Mouse (Mus musculus) small intestine, adult 2 months (tissue): ENCODE measurements around the gene Rxra. TPM values are rescaled to one million over a fixed set of nuclear protein-coding genes. Genes with fewer than 3 reads are reported as not detected.

ENCODE experiments used
- H3K27ac ChIP-seq: fragments of 200-500 bp; 2 replicates; pipeline ENCODE4 v1.5.1; 2012; ENCODE audit warnings: low read depth, low read length, control low read depth, inconsistent platforms; ENCODE audit not compliant: insufficient read depth
- H3K27me3 ChIP-seq: fragments of 200-500 bp; 2 replicates; pipeline ENCODE4 v1.6.1; 2012; ENCODE audit warnings: mild to moderate bottlenecking, moderate library complexity, low read length, inconsistent platforms; ENCODE audit not compliant: control insufficient read depth, insufficient read depth
- H3K36me3 ChIP-seq: fragments of 200-500 bp; 2 replicates; pipeline ENCODE4 v1.6.1; 2012; ENCODE audit warnings: mild to moderate bottlenecking, low read length, control low read depth, inconsistent platforms; ENCODE audit not compliant: control insufficient read depth, insufficient read depth
- H3K4me1 ChIP-seq: fragments of 200-500 bp; 2 replicates; pipeline ENCODE4 v1.6.1; 2012; ENCODE audit warnings: low read length, inconsistent platforms, mixed read lengths; ENCODE audit not compliant: control insufficient read depth, insufficient read depth, insufficient read length
- H3K4me3 ChIP-seq: fragments of 200-500 bp; 2 replicates; pipeline ENCODE4 v1.5.1; 2012; ENCODE audit warnings: low read depth, mild to moderate bottlenecking, control low read depth, inconsistent platforms, low read length, moderate library complexity
- CTCF ChIP-seq: fragments of 200-500 bp; IDR thresholded peaks from 2 replicates; pipeline ENCODE4 v1.5.1; 2012; ENCODE audit warnings: low read depth, mild to moderate bottlenecking, control low read depth, inconsistent platforms, low read length, moderate library complexity, mixed read lengths; ENCODE audit not compliant: insufficient replicate concordance, insufficient read length; ENCODE audit errors: extremely low read depth
- POLR2A ChIP-seq: fragments of 200-500 bp; IDR thresholded peaks from 2 replicates; pipeline ENCODE4 v1.6.1; 2012; ENCODE audit warnings: low read depth, mild to moderate bottlenecking, control low read depth, inconsistent platforms, low read length, moderate library complexity
- WGBS: fragments of 180-500 bp; shearing (Covaris S2); methylation state at CpG from one replicate; pipeline ENCODE4 v1.1.7; 2018; 5-methylcytosine and 5-hydroxymethylcytosine counted together
- polyA plus RNA-seq: library from polyadenylated mRNA; depleted of rRNA; stranded (reverse); fragments of >200 nt; gene quantifications from 2 replicates; pipeline ENCODE4 v1.2.3, GENCODE M21; 2012

Gene Rxra
- polyA plus RNA-seq, 1 experiment, result 110 TPM

GRCm38 (mm10) chr2:27773980-27774730 lies 97.9 kb downstream of the Rxra start:
- no peak for TF ChIP-seq CTCF
- no peak for TF ChIP-seq POLR2A
- WGBS, result 73% methylated on average over 24 of the region's 24 CpGs
- H3K27ac ChIP-seq, result peak overlapping the region; percentile 86
- peaks cover 16% of the 10 kb centered on the region for H3K4me1 ChIP-seq
- no peak overlapping the region for H3K4me3 ChIP-seq
- H3K36me3 ChIP-seq, result no peaks in the 10 kb centered on the region
- no peaks in the 10 kb centered on the region for H3K27me3 ChIP-seq

- TF ChIP-seq POLR2A, result no peak
- no peak for TF ChIP-seq CTCF
- Histone ChIP-seq H3K27me3 (no peaks in the 10 kb centered on the region), H3K27ac (peak overlapping the region; percentile 86), H3K4me3 (no peak overlapping the region), H3K36me3 (no peaks in the 10 kb centered on the region), H3K4me1 (peaks cover 16% of the 10 kb centered on the region)
- 86% methylated on average over 10 of the region's 10 CpGs for WGBS
Observed at GRCm38 (mm10) chr2:27775006-27775405, 98.8 kb downstream of the Rxra start.

GRCm38 (mm10) chr2:27775625-27776024 lies 99.4 kb downstream of the Rxra start:
- H3K27ac ChIP-seq, result no peak overlapping the region; the same call in 1 of the 2 replicates
- TF ChIP-seq CTCF (no peak), POLR2A (no peak)
- H3K36me3 ChIP-seq, result no peaks in the 10 kb centered on the region
- no peak overlapping the region for H3K4me3 ChIP-seq
- 76% methylated on average over 5 of the region's 5 CpGs for WGBS
- peaks cover 16% of the 10 kb centered on the region for H3K4me1 ChIP-seq
- no peaks in the 10 kb centered on the region for H3K27me3 ChIP-seq

GRCm38 (mm10) chr2:27777756-27778155 lies 101.5 kb downstream of the Rxra start:
- H3K27ac ChIP-seq, result no peak overlapping the region
- no peaks in the 10 kb centered on the region for H3K36me3 ChIP-seq
- H3K27me3 ChIP-seq, result no peaks in the 10 kb centered on the region
- WGBS, result 16% methylated on average over 2 of the region's 2 CpGs
- peaks cover 10% of the 10 kb centered on the region; the same call in 1 of the 2 replicates for H3K4me1 ChIP-seq
- H3K4me3 ChIP-seq, result no peak overlapping the region
- no peak for TF ChIP-seq POLR2A
- no peak for TF ChIP-seq CTCF

GRCm38 (mm10) chr2:27778289-27778688 lies 102.0 kb downstream of the Rxra start:
- Histone ChIP-seq H3K27me3 (no peaks in the 10 kb centered on the region), H3K36me3 (no peaks in the 10 kb centered on the region), H3K4me1 (peaks cover 7% of the 10 kb centered on the region; the same call in 1 of the 2 replicates), H3K4me3 (no peak overlapping the region), H3K27ac (no peak overlapping the region)
- TF ChIP-seq CTCF, result no peak
- no peak for TF ChIP-seq POLR2A
- 47% methylated on average over 6 of the region's 6 CpGs for WGBS

GRCm38 (mm10) chr2:27779291-27779866 lies 103.1 kb downstream of the Rxra start:
- Histone ChIP-seq H3K4me1 (0 out of 2 replicates have a peak, but pooled peaks cover 3% of the 10 kb centered on the region), H3K4me3 (no peak overlapping the region), H3K36me3 (no peaks in the 10 kb centered on the region), H3K27me3 (no peaks in the 10 kb centered on the region), H3K27ac (no peak overlapping the region)
- 70% methylated on average over 9 of the region's 9 CpGs for WGBS
- no peak for TF ChIP-seq CTCF
- no peak for TF ChIP-seq POLR2A

- Histone ChIP-seq H3K4me3 (no peak overlapping the region), H3K4me1 (no peaks in the 10 kb centered on the region), H3K36me3 (no peaks in the 10 kb centered on the region), H3K27me3 (no peaks in the 10 kb centered on the region), H3K27ac (no peak overlapping the region)
- 86% methylated on average over 7 of the region's 7 CpGs for WGBS
- TF ChIP-seq CTCF, result no peak
- no peak for TF ChIP-seq POLR2A
Observed at GRCm38 (mm10) chr2:27780162-27780561, 103.9 kb downstream of the Rxra start.

GRCm38 (mm10) chr2:27785363-27785762 lies 109.1 kb downstream of the Rxra start:
- TF ChIP-seq CTCF (no peak), POLR2A (no peak)
- Histone ChIP-seq H3K4me1 (no peaks in the 10 kb centered on the region), H3K27ac (no peak overlapping the region), H3K27me3 (no peaks in the 10 kb centered on the region), H3K36me3 (no peaks in the 10 kb centered on the region), H3K4me3 (no peak overlapping the region)
- WGBS, result 88% methylated on average over 8 of the region's 8 CpGs
